Mouse (Mus musculus) CD4-positive helper T cell, adult 2 months (primary cell): ENCODE data around the gene Higd1c.
A peak's percentile ranks its signal among the peaks of the same experiment; 100 is the strongest.
"Not testable (repeated sequence)": the region's sequence is repeated elsewhere in the genome, so short reads cannot be mapped to it uniquely, and the experiment has no call there.

Source experiments
- DNase-seq: peaks from one replicate; pipeline ENCODE4 v3.0.0-alpha.2; 2012; ENCODE audit warnings: low read depth, missing footprints, low spot score

Gene Higd1c

GRCm38 (mm10) chr15:100355876-100356275 is 8.5 kb upstream of the Higd1c start:
- no peak for DNase-seq

- not testable (repeated sequence) for DNase-seq
Observed at GRCm38 (mm10) chr15:100365967-100366366, 1.6 kb downstream of the Higd1c start.

- DNase-seq = no peak
Observed at GRCm38 (mm10) chr15:100367119-100367518, 2.8 kb downstream of the Higd1c start.

GRCm38 (mm10) chr15:100375066-100375465 is 10.7 kb downstream of the Higd1c start:
- DNase-seq = peak; percentile 46

DNA sequence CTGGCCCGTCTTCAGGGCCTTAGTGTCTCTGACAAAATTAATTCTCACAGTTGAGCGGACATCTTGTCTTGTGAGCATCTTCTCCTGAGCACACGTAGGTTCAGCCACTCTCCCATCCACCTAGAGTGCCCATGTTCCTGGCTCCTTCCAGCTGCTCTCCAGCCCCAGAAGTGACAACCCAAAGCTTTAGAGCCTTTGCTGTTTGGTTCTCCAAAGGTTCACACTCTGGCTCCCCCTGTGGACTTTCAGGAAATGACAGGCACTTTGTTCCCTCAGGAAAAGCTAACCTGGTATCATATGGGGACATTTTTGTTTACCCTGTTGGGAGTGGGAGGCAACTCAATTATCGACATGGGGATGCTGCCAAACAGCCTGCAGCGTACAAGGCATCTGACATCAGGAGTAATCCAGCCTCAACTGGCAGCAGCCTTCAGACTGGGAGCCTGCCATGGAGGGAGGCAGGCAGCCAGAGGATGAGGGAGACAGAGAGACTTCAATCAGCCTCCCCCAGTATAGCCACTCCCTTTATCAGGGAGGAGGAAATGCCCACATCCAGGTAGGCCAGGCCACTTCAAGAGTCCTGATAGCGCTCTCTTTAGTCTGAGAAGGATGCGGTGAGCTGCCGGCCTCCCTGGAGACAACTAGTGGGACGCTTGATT is 13.6 kb downstream of the Higd1c start:
- not testable (repeated sequence) for DNase-seq

GRCm38 (mm10) chr15:100379658-100380057 is 15.3 kb downstream of the Higd1c start:
- no peak for DNase-seq

DNA sequence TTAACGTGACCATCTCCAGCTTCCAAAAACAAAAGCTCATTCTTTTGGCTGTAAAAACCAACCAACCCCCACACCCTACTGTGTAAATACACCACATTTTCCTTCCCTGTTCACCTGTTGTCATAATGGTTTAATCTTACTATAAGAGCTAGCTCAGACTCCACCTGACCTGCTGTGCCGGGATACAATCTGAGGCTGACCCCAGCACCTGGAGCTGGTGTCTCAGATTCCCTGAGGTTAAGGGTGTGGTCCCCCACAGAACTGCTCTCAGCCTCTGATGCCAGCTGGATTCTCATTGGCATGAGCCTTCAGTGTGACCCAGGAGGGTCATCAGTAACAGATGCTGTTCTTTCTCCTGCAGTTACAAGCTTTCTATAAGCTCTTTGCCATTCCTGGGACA is 15.8 kb downstream of the Higd1c start:
- no peak for DNase-seq

- DNase-seq = no peak
Observed at GRCm38 (mm10) chr15:100385705-100386104, 21.4 kb downstream of the Higd1c start.

GRCm38 (mm10) chr15:100387544-100388223 is 23.3 kb downstream of the Higd1c start:
- no peak for DNase-seq

DNA sequence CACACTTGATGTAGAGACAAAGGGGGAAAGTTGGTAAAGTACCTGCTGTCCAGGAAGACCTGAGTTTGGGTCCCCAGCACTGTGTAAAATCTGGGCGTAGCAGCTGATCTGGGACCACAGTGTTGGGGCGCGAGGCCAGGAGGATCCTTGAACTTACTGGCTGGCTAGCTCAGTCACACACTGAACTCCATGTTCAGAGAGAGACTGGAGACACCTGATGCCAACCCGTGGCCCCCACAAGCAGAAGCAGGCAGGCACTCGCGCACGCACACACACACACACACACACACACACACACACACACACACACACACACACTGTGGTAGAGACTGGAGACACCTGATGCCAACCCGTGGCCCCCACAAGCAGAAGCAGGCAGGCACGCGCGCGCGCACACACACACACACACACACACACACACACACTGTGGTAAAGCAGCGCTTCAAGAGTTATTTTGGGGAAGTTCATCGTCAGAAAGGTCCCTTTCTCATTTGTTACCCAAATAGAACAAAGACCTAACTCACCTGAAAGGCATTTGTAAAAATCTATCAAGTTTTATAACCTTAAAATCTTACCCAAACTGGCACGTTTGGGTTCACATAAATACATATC is 24.0 kb downstream of the Higd1c start:
- DNase-seq = no peak

GRCm38 (mm10) chr15:100388886-100389285 is 24.5 kb downstream of the Higd1c start:
- DNase-seq = no peak

DNA sequence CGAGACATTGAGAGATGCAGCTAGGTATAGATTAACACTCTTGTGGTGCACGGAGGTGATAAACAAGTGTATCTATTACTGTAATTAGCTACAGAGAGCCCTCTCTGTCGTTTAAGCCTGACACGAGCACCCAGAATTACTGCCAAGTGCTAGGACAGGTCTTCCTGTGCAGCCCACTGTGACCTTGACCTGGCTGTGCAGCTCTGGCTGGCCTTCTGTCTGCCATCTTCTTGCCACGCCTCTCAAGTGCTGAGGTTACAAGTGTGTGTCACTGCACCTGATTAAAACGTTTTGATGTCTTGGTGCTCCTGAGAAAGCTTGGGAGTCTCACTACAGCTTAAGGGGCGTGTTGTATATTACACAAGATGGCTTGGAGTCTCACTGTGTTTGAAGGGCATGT is 26.7 kb downstream of the Higd1c start:
- DNase-seq = no peak

DNA sequence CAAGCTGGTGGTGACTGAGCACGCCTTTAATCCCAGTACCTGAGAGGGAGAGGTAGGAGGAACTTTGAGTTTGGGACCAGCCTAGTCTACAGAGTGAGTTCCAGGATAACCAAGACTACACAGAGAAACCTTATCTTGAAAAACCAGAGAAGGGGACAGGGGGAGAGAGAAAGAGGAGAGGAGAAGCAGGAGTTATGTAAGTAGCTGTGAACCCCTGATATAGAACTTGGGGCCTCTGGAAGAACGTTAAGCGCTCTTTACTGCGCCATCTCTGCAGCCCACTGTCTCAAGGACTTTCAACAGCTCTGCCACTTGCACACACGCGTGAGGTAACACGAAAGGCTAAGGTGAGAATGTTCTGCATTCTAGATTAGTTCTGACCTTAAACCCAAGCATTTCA is 27.3 kb downstream of the Higd1c start:
- no peak for DNase-seq

GRCm38 (mm10) chr15:100393016-100393415 is 28.7 kb downstream of the Higd1c start:
- DNase-seq = no peak

DNA sequence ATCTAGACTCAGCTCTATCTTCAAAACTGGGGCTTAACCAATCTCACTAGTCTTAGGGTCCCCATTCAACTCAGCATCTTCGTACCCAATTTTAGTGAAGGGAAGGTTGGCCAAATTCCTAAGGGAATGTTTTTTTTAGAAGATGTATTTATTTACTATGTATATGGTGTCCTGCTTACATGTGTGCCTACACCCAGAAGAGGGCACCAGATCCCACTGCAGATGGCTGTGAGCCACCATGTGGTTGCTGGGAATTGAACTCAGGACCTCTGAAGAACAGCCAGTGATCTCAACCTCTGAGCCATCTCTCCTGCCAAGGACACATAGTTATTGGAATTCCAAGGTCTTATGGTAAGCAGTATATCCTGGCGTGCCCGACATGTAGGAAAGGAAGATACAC is 31.2 kb downstream of the Higd1c start:
- no peak for DNase-seq

DNA sequence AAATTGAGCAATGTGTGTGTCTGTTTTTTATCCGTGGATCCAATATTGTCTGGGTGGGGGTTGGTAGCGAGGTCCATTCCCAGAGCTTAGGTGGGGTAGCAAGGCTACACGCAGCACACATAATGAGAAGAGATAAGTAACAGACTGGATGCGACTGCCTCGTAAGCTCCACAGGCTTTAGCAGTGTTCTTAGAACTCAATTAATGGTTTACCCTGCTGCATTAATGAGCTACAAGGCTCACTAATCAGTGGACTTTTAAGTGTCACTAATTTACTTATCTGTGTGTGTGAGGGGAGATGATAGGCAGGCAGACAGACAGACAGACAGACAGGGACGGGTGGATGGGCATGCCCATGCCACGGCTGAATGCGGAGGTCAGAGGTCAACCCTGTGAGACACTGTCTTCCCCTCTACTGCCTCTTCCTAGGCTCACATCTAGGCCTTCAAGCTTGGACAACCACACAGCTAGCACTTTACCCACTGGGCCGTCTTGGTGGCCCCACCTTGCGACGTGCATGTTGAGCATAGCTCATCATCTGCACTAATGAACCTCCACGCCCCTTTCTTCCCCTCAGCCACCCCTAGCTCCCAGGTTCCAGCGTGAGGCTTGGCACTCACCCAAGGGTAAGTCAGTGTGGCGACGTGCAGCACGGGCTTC is 36.4 kb downstream of the Higd1c start:
- DNase-seq = no peak

DNA sequence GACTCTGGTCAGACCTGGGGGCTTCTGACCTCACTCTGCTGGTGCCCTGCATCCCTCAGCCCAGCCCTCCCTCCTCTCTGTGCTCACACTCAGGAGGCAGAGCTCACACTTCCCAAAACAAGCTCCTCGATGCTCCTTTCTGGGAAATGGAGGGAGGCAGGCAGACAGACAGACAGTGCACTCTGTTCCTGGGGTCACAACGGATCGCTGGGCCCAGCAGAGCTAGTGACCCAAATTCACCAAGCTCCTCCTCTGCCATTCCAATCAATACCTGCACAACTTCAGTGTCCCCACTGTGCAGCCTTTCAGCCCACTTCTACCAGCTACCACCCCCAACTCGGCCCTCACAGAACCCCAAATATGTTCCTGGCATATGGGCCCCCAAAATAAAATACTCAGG is 37.5 kb downstream of the Higd1c start:
- DNase-seq = no peak

DNA sequence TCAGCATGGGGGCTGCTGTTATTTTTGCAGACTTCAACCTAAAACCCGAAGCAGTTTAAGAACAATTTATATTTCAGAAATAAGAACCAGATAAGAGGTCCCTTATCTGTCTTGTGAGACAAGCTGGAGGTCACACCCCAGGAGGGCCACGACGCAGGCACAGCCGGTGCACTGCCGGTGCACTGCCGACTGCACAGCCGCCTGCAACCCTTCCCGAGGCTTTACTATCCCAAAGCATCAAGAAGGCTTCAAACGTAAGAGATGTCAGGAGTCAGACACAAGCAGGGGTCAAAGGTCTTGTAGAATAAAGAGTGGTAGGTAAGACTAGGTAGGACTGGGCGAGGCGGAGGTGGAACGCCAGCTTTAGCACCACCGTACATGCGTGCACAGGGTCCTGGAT is 38.0 kb downstream of the Higd1c start:
- DNase-seq = no peak

DNA sequence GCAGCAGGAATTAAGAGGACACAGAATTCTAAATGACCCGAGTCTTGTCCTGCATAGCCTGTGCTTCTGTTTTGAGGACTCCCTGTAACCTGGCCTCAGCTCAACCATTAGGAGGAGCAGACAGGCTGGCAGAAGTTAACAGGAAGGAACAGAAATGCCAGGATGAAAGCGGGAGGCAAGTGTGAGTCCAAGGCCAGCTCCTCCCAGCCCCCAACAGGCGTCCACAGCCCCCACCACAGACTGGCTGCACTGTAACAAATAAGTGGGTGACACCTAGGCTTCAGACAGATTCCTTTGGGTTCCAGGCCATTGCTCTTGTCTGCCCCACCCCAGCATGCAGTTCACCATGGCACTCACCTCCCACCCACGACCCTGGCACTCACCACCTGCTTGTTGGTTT is 38.5 kb downstream of the Higd1c start:
- DNase-seq = no peak

DNA sequence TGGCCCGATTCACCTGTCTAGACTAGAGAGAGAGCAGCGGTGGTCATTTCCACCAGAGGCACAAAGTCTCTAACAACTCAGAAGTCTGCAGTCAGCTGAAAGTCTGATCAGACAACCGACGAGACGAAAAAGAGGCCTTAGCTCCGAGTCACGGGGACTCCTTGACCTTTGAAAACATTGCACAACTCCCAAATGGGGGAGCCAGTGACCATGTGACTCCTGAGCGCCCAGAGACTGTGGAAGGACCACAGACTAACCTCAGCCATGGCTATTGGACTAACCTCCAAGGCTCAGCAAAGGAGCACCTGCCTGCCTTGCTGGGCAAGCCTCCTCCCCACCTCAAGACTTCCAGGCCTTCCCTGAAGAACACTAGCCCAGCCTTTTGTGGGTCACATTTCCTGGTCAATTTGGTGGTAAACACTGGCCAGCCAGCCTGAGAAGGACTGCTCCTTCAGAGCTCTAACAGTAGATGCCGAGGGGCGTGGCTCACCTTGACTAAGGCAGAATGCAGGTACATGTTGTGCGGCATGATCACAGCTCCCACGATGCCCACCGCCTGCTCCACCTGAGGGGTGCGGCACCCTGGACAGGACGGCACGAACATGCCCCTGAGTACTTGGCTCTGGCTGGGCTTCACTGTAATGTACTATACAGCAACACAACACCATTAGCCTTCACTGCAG is 39.1 kb downstream of the Higd1c start:
- no peak for DNase-seq

- no peak for DNase-seq
Observed at GRCm38 (mm10) chr15:100406088-100406487, 41.7 kb downstream of the Higd1c start.
